Mouse (Mus musculus): ENCODE measurements at regions not wholly inside any gene's neighbourhood (a gene's known extent, or its start where the extent isn't known, plus 50 kb on each side); places are given as distances from the start of the nearest gene placed in this dataset.

- no peak for DNase-seq (ENCODE audit: low spot score in 2 of 2)
Observed at GRCm38 (mm10) chr11:113028235-113028919, 246.4 kb downstream of the Sox9 start.

DNA sequence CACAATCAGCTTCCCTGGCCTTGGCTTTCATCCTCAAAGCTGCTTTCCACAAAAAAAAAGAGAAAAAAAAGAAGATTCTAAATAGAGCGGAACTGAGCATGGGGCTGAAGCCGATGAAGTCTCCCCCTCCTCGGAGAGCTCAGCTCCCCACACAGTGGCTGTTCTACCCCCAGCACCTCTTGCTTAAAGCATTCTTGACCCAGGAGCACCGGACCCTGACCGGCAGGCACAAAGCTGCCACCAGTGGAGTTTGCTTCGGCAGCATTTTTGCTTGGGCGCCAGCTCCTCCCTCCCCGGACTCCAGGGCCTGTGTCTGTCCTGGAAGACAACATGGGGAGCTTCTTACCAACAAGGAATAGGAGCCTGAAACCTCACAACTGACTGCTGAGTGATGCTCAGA, 249.4 kb downstream of the Sox9 start:
- DNase-seq (ENCODE audit: low spot score in 2 of 2) = no peak

GRCm38 (mm10) chr11:113032487-113033228, 250.6 kb downstream of the Sox9 start:
- no peak for DNase-seq (ENCODE audit: low spot score in 2 of 2)

DNA sequence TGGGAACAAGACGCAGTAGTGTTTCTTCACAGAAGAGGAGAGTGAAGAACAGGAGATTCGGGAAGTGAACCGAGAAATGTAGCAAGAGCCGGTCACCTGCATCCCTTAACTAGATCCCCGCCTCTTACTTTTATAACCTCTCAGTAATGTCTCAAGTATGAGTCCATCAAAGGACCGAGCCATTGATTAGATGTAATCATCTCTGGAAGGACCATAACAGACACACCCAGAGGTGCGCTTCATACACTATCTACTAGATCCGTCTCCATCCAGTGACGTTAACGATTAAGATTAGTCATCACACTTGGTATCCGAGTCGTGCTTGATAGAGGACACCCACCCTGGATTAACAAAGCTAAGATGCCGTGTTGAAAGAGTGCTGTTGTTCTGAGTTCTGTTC, 252.9 kb downstream of the Sox9 start:
- no peak for DNase-seq (ENCODE audit: low spot score in 2 of 2)

DNA sequence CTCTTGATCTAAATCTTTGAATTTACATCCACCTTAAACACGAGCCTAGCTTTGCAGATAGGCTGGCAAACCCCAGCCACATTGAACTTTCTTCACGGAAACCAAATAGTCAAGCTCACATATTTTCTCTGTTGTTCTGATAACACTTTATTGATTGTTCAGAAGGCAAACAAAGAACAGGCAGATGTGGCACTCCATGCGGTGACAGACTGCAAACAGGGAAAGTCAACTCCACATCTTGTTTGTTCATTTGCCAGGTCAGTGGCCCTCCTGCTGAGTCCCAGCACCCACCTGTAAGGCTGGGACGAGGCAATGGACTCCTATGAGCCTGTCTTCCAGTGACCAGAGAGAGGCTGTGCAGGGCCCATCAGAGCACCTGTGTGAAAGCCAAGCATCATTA, 255.7 kb downstream of the Sox9 start:
- no peak for DNase-seq (ENCODE audit: low spot score in 2 of 2)

GRCm38 (mm10) chr11:113042710-113043109, 260.7 kb downstream of the Sox9 start:
- DNase-seq (ENCODE audit: low spot score in 2 of 2) = no peak

- peak; percentile 57 to 58 for DNase-seq (ENCODE audit: low spot score in 2 of 2)
Observed at GRCm38 (mm10) chr11:113046200-113047051, 264.4 kb downstream of the Sox9 start.

DNA sequence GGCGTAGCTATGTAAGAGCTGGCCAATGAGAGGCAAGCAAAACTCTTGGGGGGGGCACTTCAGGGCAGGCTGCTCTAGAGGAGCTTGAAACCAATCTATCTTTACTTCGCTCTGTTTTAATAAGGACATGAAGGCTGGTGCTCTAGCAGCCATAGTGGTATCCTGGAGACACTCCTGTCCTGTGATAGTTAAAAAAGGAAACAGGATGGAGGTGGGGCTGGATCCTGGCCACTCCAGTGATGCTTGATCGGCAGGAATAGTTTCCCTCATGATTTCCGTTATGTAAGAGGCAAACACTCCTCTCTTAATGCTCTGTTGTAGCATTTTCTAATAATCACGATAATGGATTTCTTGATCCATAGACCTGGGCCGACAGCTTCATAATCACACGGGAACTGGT, 266.1 kb downstream of the Sox9 start:
- peak; percentile 25 to 31 for DNase-seq (ENCODE audit: low spot score in 2 of 2)

GRCm38 (mm10) chr11:113049593-113049992, 267.6 kb downstream of the Sox9 start:
- no peak for DNase-seq (ENCODE audit: low spot score in 2 of 2)

GRCm38 (mm10) chr11:113052536-113052935, 270.5 kb downstream of the Sox9 start:
- DNase-seq (ENCODE audit: low spot score in 2 of 2) = no peak

DNA sequence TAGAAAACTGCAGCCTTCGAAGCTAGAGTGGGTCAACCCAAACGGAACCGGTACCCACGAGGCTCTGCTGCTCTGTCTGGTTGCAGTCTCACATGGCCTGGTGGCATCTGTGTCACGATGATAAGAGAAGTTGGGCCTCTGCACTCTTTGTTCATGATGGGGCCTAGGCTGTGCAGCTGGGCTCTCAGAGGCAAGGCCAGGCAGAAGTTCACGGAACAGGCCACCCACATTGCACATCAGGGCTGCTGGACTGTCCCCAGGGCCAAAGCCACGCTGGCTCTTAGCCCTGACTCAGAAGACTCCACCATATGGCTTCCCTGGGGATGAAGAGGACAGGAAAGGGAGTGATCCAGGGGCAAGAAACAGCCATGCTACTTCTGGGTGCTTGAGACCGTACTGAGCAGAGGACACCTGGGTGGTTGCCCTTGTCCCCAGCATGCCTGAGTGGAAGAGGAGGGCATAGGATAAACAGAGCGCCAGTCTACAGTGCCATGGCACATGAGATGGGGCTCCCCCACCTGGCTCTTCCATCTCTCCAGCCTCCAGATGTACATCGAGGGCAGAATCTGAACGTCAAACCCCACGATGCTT, 274.1 kb downstream of the Sox9 start:
- DNase-seq (ENCODE audit: low spot score in 2 of 2) = no peak

DNA sequence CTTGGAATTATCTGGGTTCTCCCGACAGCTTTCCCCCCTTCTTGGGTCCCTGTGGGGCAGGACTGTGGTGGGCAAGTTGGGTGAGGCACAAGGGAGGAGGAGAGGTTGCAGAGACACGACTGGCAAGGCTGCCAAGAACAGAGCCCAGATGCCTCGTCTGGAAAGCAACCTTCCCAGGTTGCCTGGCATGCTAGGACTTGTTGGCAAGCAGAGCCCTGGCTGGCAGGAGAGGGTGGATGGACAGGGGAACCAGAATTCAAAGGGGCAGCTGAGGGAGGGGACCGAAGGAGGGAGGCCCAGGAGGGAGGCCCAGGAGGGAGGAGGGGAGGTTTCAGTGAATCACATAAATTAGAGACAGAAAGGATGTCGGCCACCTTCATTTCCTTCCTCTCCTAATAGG, 274.8 kb downstream of the Sox9 start:
- DNase-seq (ENCODE audit: low spot score in 2 of 2) = no peak

DNA sequence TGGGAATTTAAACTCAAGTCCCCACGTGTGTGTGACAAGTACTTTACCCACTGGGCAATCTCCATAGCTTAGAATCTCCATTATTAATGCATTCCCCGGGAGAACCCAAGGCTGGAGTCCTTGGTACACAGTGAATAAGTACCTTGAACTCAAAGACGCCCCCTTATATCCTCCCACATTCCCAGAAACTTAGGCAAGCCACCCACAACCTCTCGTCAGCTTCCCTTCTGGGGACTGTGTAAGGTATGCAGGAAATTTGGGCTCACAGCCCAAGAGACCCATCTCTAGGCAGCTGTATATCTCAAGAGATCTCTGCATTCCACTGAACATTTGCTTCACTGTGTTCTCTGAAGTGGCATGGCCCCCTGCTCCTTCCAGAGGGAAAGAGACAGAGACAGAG, 288.3 kb downstream of the Sox9 start:
- no peak for DNase-seq (ENCODE audit: low spot score in 2 of 2)

DNA sequence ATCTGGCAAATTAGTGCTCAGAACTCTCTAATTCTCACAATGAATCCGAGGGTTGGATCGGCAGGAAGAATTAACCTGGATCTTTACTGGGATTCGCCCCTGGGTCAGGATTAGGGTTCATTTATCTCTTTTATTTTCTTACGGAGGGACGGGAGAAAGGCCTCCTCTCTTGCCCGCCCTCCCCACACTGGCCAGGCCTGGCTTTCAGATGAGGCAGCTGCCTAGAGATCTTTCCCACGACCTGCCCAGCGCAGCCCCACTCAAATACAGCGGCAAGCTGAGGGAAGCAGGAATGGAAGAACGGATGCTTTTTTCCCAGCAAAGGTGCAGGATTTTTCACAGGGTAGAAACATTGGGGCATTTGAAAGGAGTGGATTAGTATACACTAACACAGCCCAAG, 289.9 kb downstream of the Sox9 start:
- DNase-seq (ENCODE audit: low spot score in 2 of 2) = no peak

- DNase-seq (ENCODE audit: low spot score in 2 of 2) = no peak
Observed at GRCm38 (mm10) chr11:113074328-113074727, 292.3 kb downstream of the Sox9 start.

- DNase-seq (ENCODE audit: low spot score in 2 of 2) = no peak
Observed at GRCm38 (mm10) chr11:113076371-113076770, 294.3 kb downstream of the Sox9 start.

DNA sequence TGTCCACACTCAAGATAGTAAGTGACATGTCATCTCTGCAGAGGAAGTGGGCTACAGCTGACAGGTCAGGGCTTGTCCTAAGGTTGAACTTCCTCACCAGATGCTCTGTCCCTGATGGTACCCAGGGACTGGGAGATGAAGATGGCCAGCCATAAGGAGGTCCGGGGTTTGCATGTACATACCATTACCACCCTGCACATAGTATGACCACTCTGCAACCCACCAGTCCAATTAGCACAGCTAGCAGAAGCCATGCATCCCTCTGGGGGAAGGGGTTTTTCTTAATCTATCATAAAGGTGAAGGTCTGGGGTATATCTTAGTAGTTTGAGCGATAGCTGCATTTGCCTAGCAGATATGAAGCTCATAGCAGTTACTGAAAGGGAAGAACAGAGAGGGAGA, 298.3 kb downstream of the Sox9 start:
- DNase-seq (ENCODE audit: low spot score in 2 of 2) = no peak

DNA sequence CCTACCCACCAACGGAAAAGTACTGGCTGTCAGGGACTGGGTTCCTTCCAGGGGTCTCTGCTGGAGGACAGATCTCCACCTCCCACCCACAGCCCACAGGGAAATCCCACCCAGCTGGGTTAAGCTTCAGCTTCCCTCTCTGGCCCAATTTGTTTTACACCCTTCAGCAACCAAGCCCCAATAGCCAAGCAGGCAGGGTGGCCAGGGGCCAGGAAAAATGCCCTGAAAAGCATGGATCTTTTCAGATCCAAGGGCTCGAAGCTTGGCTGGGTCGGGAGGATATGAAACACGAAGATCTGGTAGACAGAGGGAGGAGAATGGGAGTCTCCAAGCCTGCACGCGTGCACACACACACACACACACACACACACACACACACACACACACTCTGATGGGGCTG, 302.4 kb downstream of the Sox9 start:
- no peak for DNase-seq (ENCODE audit: low spot score in 2 of 2)

- no peak for DNase-seq (ENCODE audit: low spot score in 2 of 2)
Observed at GRCm38 (mm10) chr11:113085556-113085955, 303.5 kb downstream of the Sox9 start.

DNA sequence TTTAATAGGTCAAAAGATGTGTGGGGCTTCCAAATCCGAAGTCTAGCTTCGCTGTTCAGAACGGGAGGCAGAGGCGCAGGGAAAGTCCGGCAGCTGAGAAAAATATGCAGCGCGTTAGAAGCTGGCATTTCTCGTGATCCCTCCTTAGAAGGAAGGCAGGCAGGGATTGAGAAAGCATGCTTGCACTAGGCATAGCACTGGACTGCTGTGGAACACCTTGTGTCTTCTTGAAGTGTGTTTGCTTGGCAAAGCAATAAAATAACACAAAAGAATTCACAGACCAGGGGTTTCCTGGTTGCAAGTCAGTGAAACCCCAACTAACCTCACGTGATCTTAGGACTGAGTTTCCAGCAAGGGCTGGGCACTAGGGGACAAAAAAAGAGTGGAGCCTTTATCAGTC, 305.1 kb downstream of the Sox9 start:
- peak in 1 of 2 experiments; percentile 18 for DNase-seq (ENCODE audit: low spot score in 2 of 2)

DNA sequence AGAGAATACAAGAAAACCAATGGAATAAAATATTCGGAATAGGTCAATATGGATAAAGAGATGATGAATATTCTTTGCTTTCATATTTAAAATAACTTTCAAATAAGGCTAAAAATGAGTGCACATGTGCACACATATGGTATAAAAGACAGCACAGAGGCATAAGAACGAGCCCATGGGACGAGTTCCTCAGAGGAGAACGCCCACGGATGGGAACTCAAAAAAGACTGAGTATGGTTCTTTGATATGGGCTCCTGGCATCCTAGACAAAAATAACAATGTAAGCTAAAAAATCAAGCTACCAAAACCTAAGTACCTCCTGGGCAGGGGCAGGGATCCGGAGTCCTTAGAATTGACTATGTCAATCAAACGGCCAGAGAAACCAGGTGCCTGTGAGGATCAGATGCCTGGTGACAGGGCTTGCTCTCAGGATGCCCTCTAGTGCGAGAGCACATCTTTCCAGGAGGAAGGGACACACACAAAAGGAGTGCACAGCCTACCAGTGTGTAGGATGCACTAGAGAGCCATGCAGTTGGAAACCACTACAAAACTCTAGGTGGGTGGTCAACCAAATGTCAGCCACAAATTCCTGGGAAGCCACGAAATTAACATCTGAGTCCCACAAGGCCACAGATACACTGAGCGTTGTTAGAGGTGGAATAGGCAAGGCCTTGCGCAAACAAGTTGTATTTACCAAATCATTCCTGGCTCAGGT, 307.8 kb downstream of the Sox9 start:
- DNase-seq (ENCODE audit: low spot score in 2 of 2) = no peak
